Comparison of ENCODE assay signal across 9 mouse cellular contexts in the genomic region with DNA sequence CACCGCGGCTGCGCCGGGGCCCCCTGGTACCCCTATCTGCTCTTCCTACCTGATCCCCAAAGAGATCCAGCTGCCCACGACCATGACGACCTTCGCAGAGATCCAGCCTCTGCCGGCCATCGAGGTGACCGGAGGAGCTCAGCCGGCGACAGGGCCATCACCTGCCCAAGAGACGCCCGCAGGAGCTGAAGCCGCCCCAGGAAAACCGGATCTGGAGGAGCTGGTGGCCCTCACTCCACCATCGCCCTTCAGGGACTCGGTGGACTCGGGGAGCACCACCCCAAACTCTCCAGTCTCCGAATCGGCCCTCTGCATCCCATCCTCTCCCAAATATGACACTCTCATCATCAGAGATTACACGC.
DNase-seq lines count a peak whose midpoint lies in the region; ATAC-seq and TF ChIP-seq lines count a peak whose summit lies in the region.
"Had no signal": no experiment of that assay in that cellular context is flagged by ENCODE, and none has a peak within 500 bp of the region (broad histone marks: within the 10 kb centered on the region; RNA-seq: fewer than 3 reads in every experiment).

No protein-coding gene starts in this region.

- H3K9ac ChIP-seq in lung, embryonic 15.5 days, result no peak overlapping the region
- H3K9ac ChIP-seq in forebrain, embryonic 15.5 days (replicated peaks), result peak overlapping the region; percentile 51
- peak overlapping the region; percentile 56 for H3K9ac ChIP-seq in limb, embryonic 13.5 days

- no peaks in the 10 kb centered on the region for H3K36me3 ChIP-seq in lung, embryonic 15.5 days
- H3K36me3 ChIP-seq in forebrain, embryonic 15.5 days, result no peaks in the 10 kb centered on the region
- no peaks in the 10 kb centered on the region for H3K36me3 ChIP-seq in limb, embryonic 13.5 days
- H3K36me3 ChIP-seq in small intestine, adult 2 months (ENCODE audit: control insufficient read depth, insufficient read depth, low read length), result no peaks in the 10 kb centered on the region

- ATAC-seq in lung, embryonic 15.5 days (ENCODE audit: borderline replicate concordance, extremely low read depth, low FRiP score, low TSS enrichment), result no peak
- ATAC-seq in forebrain, embryonic 15.5 days (replicated peaks), result no peak
- no peak for ATAC-seq in limb, embryonic 13.5 days (ENCODE audit: low FRiP score, low read depth)

- peaks cover 9% of the 10 kb centered on the region for H3K4me1 ChIP-seq in lung, embryonic 15.5 days
- peaks cover 13% of the 10 kb centered on the region for H3K4me1 ChIP-seq in forebrain, embryonic 15.5 days
- peaks cover 10% of the 10 kb centered on the region for H3K4me1 ChIP-seq in limb, embryonic 13.5 days
- H3K4me1 ChIP-seq in small intestine, adult 2 months (ENCODE audit: control insufficient read depth, insufficient read depth, insufficient read length, low read length), result peaks cover 3% of the 10 kb centered on the region; the same call in 1 of the 2 replicates

- peaks cover 18% of the 10 kb centered on the region for H3K27me3 ChIP-seq in lung, embryonic 15.5 days
- H3K27me3 ChIP-seq in forebrain, embryonic 15.5 days, result no peaks in the 10 kb centered on the region
- H3K27me3 ChIP-seq in limb, embryonic 13.5 days, result peaks cover 25% of the 10 kb centered on the region
- H3K27me3 ChIP-seq in small intestine, adult 2 months (ENCODE audit: control insufficient read depth, insufficient read depth, low read length), result no peaks in the 10 kb centered on the region

- H3K9me3 ChIP-seq in lung, embryonic 15.5 days, result no peaks in the 10 kb centered on the region
- H3K9me3 ChIP-seq in forebrain, embryonic 15.5 days, result no peaks in the 10 kb centered on the region
- H3K9me3 ChIP-seq in limb, embryonic 13.5 days, result no peaks in the 10 kb centered on the region

- peak overlapping the region; percentile 79 for H3K4me2 ChIP-seq in lung, embryonic 15.5 days
- peak overlapping the region; percentile 72 for H3K4me2 ChIP-seq in forebrain, embryonic 15.5 days (replicated peaks)
- peak overlapping the region; percentile 77 for H3K4me2 ChIP-seq in limb, embryonic 13.5 days (replicated peaks)

- peak overlapping the region; percentile 41 for H3K4me3 ChIP-seq in lung, embryonic 15.5 days
- H3K4me3 ChIP-seq in forebrain, embryonic 15.5 days, result peak overlapping the region; percentile 45
- H3K4me3 ChIP-seq in limb, embryonic 13.5 days, result peak overlapping the region; percentile 43
- H3K4me3 ChIP-seq in small intestine, adult 2 months (ENCODE audit: low read depth, low read length), result peak overlapping the region; percentile 33
- H3K4me3 ChIP-seq: myocyte had no signal

- H3K27ac ChIP-seq in lung, embryonic 15.5 days, result no peak overlapping the region
- peak overlapping the region; percentile 32; the same call in 1 of the 2 replicates for H3K27ac ChIP-seq in forebrain, embryonic 15.5 days (replicated peaks)
- no peak overlapping the region for H3K27ac ChIP-seq in limb, embryonic 13.5 days
- no peak overlapping the region for H3K27ac ChIP-seq in small intestine, adult 2 months (ENCODE audit: insufficient read depth, low read depth, low read length)

- DNase-seq in lung, postnatal 36 days, result no peak
- no peak for DNase-seq in cerebellum, adult 9-11 months
- DNase-seq in urinary bladder, adult 2 months (ENCODE audit: low spot score), result no peak
- DNase-seq: kidney, adult 9 months had no signal

- 21% methylated on average over 22 of the region's 22 CpGs for WGBS in lung, embryonic 15.5 days
- WGBS in forebrain, embryonic 15.5 days, result 29% methylated on average over 22 of the region's 22 CpGs
- 26% methylated on average over 22 of the region's 22 CpGs for WGBS in limb, embryonic 13.5 days
- 26% methylated on average over 22 of the region's 22 CpGs for WGBS in small intestine, adult 2 months

- no peak for TF ChIP-seq POLR2A in small intestine, adult 2 months (IDR thresholded peaks at IDR 0.05; ENCODE audit: low read depth, low read length)

- TF ChIP-seq CTCF in small intestine, adult 2 months (IDR thresholded peaks at IDR 0.05; ENCODE audit: extremely low read depth, insufficient read length, insufficient replicate concordance, low read depth, low read length), result no peak
